Mouse (Mus musculus) heart, postnatal 0 days (tissue): ENCODE measurements around the gene Akt2. TPM values are rescaled to one million over a fixed set of nuclear protein-coding genes. Genes with fewer than 3 reads are reported as not detected.
A peak's percentile ranks its signal among the peaks of the same experiment; 100 is the strongest.

ENCODE experiments used
- ATAC-seq: fragments of 200-750 bp; cut with Nextera tagmentation; 2 replicates; pipeline ENCODE4 v1.8.0; 2017; ENCODE audit warnings: low read depth, moderate number of reproducible peaks, moderate library complexity; ENCODE audit not compliant: insufficient read depth
- DNase-seq: peaks from one replicate; pipeline ENCODE4 v3.0.0-alpha.2; 2016; ENCODE audit warnings: low spot score
- H3K27ac ChIP-seq: fragments of 300-500 bp; sonication (generic); 2 replicates; pipeline ENCODE4 v1.5.1; 2014; ENCODE audit warnings: low read depth, mild to moderate bottlenecking
- H3K27me3 ChIP-seq: fragments of 300-500 bp; sonication (generic); 2 replicates; pipeline ENCODE4 v1.6.1; 2014; ENCODE audit warnings: low read length, mixed read lengths; ENCODE audit not compliant: control insufficient read depth, insufficient read depth
- H3K36me3 ChIP-seq: fragments of 300-500 bp; sonication (generic); replicated peaks from 2 replicates; pipeline ENCODE4 v1.6.1; 2014; ENCODE audit warnings: low read length, mixed read lengths; ENCODE audit not compliant: control insufficient read depth, insufficient read depth
- H3K4me1 ChIP-seq: fragments of 300-500 bp; sonication (generic); 2 replicates; pipeline ENCODE4 v1.6.1; 2014; ENCODE audit warnings: antibody characterized with exemption; ENCODE audit not compliant: control insufficient read depth, insufficient read depth
- H3K4me2 ChIP-seq: fragments of 300-500 bp; sonication (generic); 2 replicates; pipeline ENCODE4 v1.6.1; 2014; ENCODE audit warnings: low read depth, mild to moderate bottlenecking, low read length, moderate library complexity
- H3K4me3 ChIP-seq: fragments of 300-500 bp; sonication (generic); 2 replicates; pipeline ENCODE4 v1.5.1; 2014; ENCODE audit warnings: low read depth, low read length
- H3K9ac ChIP-seq: fragments of 300-500 bp; sonication (generic); replicated peaks from 2 replicates; pipeline ENCODE4 v1.6.1; 2014; ENCODE audit warnings: low read depth, low read length, mixed read lengths
- H3K9me3 ChIP-seq: fragments of 300-500 bp; sonication (generic); replicated peaks from 2 replicates; pipeline ENCODE4 v1.6.1; 2016; ENCODE audit warnings: low read length; ENCODE audit not compliant: control insufficient read depth
- CTCF ChIP-seq: IDR thresholded peaks from 2 replicates; pipeline ENCODE4 v1.5.1; 2016; ENCODE audit warnings: antibody characterized with exemption, control low read depth, low read depth
- EP300 ChIP-seq: IDR thresholded peaks from 2 replicates; pipeline ENCODE4 v1.6.1; 2016; ENCODE audit warnings: antibody characterized with exemption, low read depth
- WGBS: fragments of 180-500 bp; shearing (Covaris S2); extraction: QIAGEN DNeasy Blood & Tissue Kit; methylation state at CpG from one replicate; pipeline ENCODE4 v1.1.7; 2014; 5-methylcytosine and 5-hydroxymethylcytosine counted together
- polyA plus RNA-seq: library from polyadenylated mRNA; unstranded; fragments of >200 nt; fragmentation: Nextera tagmentation; extraction: Ambion mirVana; gene quantifications from 2 replicates; pipeline ENCODE4 v1.2.1, GENCODE M21; 2015
- total RNA-seq: library from RNA; depleted of rRNA; stranded (reverse); fragments of >200 nt; gene quantifications from 2 replicates; pipeline ENCODE4 v1.2.3, GENCODE M21; 2014; ENCODE audit warnings: low replicate concordance

Gene Akt2
- total and polyA plus RNA-seq, 2 experiments from 2014 or later = 80.5 to 138 TPM

DNA sequence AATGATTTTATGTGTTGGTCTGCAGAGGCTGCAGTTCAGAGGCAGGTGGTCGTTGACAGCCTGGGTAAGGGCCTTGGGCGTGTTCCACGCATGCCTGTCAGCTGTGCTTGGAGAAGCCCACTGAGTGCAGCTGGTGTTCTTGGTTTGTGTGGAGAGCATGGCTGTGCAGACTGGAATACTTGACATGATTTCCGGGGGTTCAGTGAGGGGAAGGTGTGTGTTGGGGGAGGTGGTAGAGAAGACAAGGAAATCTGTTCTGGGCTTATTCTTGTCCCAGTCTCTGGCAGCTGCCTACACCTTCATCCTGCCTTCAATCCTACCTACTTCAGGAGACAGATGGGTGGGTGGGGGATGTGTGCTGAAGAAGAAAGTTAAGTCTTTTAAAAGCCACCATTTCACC lies 10.3 kb downstream of the Akt2 start:
- WGBS = 52% methylated on average over 4 of the region's 4 CpGs
- H3K4me1 ChIP-seq = peaks cover 66% of the 10 kb centered on the region

GRCm38 (mm10) chr7:27602161-27602560 lies 10.8 kb downstream of the Akt2 start:
- Histone ChIP-seq H3K9me3 (no peaks in the 10 kb centered on the region), H3K4me2 (no peak overlapping the region), H3K27ac (no peak overlapping the region), H3K36me3 (no peaks in the 10 kb centered on the region), H3K4me3 (no peak overlapping the region), H3K9ac (no peak overlapping the region), H3K4me1 (peaks cover 66% of the 10 kb centered on the region), H3K27me3 (no peaks in the 10 kb centered on the region)
- ATAC-seq = no peak
- 72% methylated on average over 2 of the region's 2 CpGs for WGBS
- TF ChIP-seq EP300 (no peak), CTCF (no peak)
- DNase-seq = no peak

More for the DNA sequence above, 10.3 kb downstream of the Akt2 start:
- no peak overlapping the region for H3K27ac ChIP-seq
- H3K4me3 ChIP-seq = no peak overlapping the region
- H3K4me2 ChIP-seq = no peak overlapping the region
- ATAC-seq (no peak), DNase-seq (no peak)
- H3K9me3 ChIP-seq = no peaks in the 10 kb centered on the region
- TF ChIP-seq CTCF (no peak), EP300 (no peak)
- H3K27me3 ChIP-seq = no peaks in the 10 kb centered on the region
- no peaks in the 10 kb centered on the region for H3K36me3 ChIP-seq
- no peak overlapping the region for H3K9ac ChIP-seq

- Histone ChIP-seq H3K9ac (no peak overlapping the region), H3K4me3 (no peak overlapping the region), H3K4me1 (peaks cover 66% of the 10 kb centered on the region), H3K27ac (no peak overlapping the region), H3K36me3 (no peaks in the 10 kb centered on the region), H3K27me3 (no peaks in the 10 kb centered on the region), H3K4me2 (no peak overlapping the region), H3K9me3 (no peaks in the 10 kb centered on the region)
- DNase-seq (no peak), ATAC-seq (no peak)
- no peak for TF ChIP-seq CTCF
- no peak for TF ChIP-seq EP300
- WGBS = 62% methylated on average over 7 of the region's 7 CpGs
Measured at GRCm38 (mm10) chr7:27602835-27603234, 11.5 kb downstream of the Akt2 start.

- no peaks in the 10 kb centered on the region for H3K27me3 ChIP-seq
- no peak overlapping the region for H3K4me3 ChIP-seq
- H3K4me1 ChIP-seq = peaks cover 68% of the 10 kb centered on the region
- H3K9ac ChIP-seq = no peak overlapping the region
- peaks cover 13% of the 10 kb centered on the region for H3K36me3 ChIP-seq
- 48% methylated on average over 5 of the region's 5 CpGs for WGBS
- H3K4me2 ChIP-seq = no peak overlapping the region
- TF ChIP-seq EP300 = no peak
- H3K27ac ChIP-seq = peak overlapping the region; percentile 78
- DNase-seq = no peak
- ATAC-seq = no peak
- H3K9me3 ChIP-seq = no peaks in the 10 kb centered on the region
Measured at GRCm38 (mm10) chr7:27604661-27605348, 13.5 kb downstream of the Akt2 start.

DNA sequence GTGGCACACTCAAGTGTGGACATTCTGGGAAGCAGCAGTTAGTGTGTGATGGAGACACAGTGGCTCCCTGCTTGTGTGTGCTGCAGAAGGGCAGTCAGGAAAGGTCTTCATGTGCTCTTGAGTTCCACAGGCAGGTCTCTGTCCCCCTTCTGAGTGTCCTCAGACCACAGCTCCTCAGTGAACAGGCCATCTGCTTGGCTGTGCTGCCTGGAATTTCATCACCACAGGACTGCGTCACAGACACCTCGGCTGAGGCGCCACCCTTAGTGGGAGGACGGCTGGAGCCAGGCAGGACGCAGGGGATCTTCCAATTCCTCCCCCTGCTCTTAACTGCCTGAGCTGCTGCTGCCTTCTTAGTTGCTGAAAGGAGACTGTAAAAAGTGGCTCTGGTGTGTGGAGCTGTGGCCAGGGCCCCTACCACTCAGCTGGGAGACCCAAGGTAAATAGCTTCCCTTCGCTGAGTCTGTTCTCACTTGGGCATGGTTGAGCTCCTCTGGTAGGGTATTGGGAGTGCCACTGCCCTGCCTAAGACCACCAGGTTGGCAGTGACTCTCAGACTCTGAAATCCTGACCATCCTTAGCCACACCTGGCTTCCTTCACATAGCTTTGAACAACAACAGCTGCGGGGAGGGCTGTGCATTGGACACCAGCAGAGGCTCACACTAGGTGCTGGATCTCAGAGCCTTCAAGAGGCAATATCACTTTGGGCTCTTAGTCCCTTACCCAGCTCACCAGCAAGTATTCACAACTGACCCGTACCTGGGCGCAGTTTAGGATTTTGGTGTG lies 14.3 kb downstream of the Akt2 start:
- H3K4me2 ChIP-seq = peak overlapping the region; percentile 22
- TF ChIP-seq EP300 (no peak), CTCF (no peak)

More for the DNA sequence above, 14.3 kb downstream of the Akt2 start:
- 34% methylated on average over 9 of the region's 9 CpGs for WGBS
- ATAC-seq (peak; percentile 56), DNase-seq (peak; percentile 79)
- peaks cover 16% of the 10 kb centered on the region for H3K36me3 ChIP-seq
- no peaks in the 10 kb centered on the region for H3K27me3 ChIP-seq
- peak overlapping the region; percentile 78 for H3K27ac ChIP-seq
- peaks cover 61% of the 10 kb centered on the region for H3K4me1 ChIP-seq
- 0 out of 2 replicates have a peak overlapping the region, but pooled peaks have one; percentile 11 for H3K9ac ChIP-seq
- no peaks in the 10 kb centered on the region for H3K9me3 ChIP-seq
- no peak overlapping the region for H3K4me3 ChIP-seq
